Mouse (Mus musculus) CH12.LX (cell line): ENCODE results near the gene Gm6993.

Experiments used
- CHD1 ChIP-seq: IDR thresholded peaks from 2 replicates; pipeline ENCODE4 v1.6.1; 2012; ENCODE audit warnings: low read depth, low read length, improper control_type of control experiment, inconsistent platforms
- CTCF ChIP-seq, 2 experiments: IDR thresholded peaks in 1 of 2; conservative IDR thresholded peaks in 1 of 2; 2 replicates each; pipeline ENCODE4 v1.5.1; 2011 to 2012; ENCODE audit warnings: low read depth in 2 of 2, low read length in 2 of 2, improper control_type of control experiment in 1 of 2, inconsistent platforms in 1 of 2, mild to moderate bottlenecking in 1 of 2, moderate library complexity in 1 of 2
- ELF1 ChIP-seq: IDR thresholded peaks from 2 replicates; pipeline ENCODE4 v1.6.1; 2014; ENCODE audit warnings: low read depth, mild to moderate bottlenecking, inconsistent platforms, low read length, improper control_type of control experiment
- GABPA ChIP-seq: IDR thresholded peaks from 2 replicates; pipeline ENCODE4 v1.6.1; 2012; ENCODE audit warnings: low read depth, low read length, improper control_type of control experiment, inconsistent platforms; ENCODE audit not compliant: insufficient replicate concordance
- MAFK ChIP-seq: IDR thresholded peaks from 2 replicates; pipeline ENCODE4 v1.6.1; 2011; ENCODE audit warnings: low read length, improper control_type of control experiment; ENCODE audit not compliant: insufficient replicate concordance
- MAX ChIP-seq: IDR thresholded peaks from 2 replicates; pipeline ENCODE4 v1.6.1; 2011; ENCODE audit warnings: low read length, improper control_type of control experiment
- POLR2AphosphoS2 ChIP-seq: IDR thresholded peaks from 2 replicates; pipeline ENCODE4 v1.6.1; 2011; ENCODE audit warnings: low read depth, low read length, improper control_type of control experiment
- SIN3A ChIP-seq: IDR thresholded peaks from 2 replicates; pipeline ENCODE4 v1.6.1; 2012; ENCODE audit warnings: low read length, improper control_type of control experiment, inconsistent platforms

DNA sequence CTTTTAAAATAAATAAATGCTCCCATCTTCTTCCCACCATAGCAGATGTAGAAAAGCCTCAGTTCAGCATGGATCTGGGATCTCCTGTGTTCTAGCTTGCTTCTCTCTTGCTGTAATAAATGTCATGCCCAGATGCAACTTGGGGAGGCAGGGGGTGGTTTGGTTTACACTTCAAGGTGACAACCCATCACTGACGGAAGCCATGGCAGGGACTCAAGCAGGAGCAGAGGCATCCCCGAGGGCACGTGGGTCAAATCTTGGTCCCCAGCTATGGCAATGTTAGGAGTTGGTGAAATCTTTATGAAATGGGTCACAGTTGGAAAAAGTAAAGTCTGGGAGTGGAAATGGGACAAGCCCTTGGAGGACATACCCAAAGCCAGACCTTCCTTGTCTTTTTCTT is 4.1 kb downstream of the Gm6993 start:
- TF ChIP-seq GABPA (no peak), CHD1 (no peak), MAFK (no peak), MAX (no peak), ELF1 (no peak), CTCF (conservative IDR thresholded peaks at IDR 0.05 in 1 of 2, IDR thresholded peaks at IDR 0.05 in 1 of 2; ENCODE audit: low read depth in 2 of 2, low read length in 2 of 2) (no peak), POLR2AphosphoS2 (no peak), SIN3A (no peak)
